Mouse (Mus musculus) midbrain, embryonic 13.5 days (tissue): ENCODE results near the gene Gm572. TPM values are rescaled to one million over a fixed set of nuclear protein-coding genes. Genes with fewer than 3 reads are reported as not detected.

Source experiments
- ATAC-seq: fragments of 200-750 bp; cut with Nextera tagmentation; 2 replicates; pipeline ENCODE4 v1.8.0; 2017; ENCODE audit warnings: mild to moderate bottlenecking, moderate TSS enrichment, moderate library complexity
- H3K27ac ChIP-seq: fragments of 300-500 bp; sonication (generic); 2 replicates; pipeline ENCODE4 v1.5.1; 2015; ENCODE audit warnings: inconsistent platforms, mild to moderate bottlenecking, moderate library complexity
- H3K27me3 ChIP-seq: fragments of 300-500 bp; sonication (generic); 2 replicates; pipeline ENCODE4 v1.6.1; 2015; ENCODE audit warnings: mild to moderate bottlenecking, inconsistent platforms
- H3K36me3 ChIP-seq: fragments of 300-500 bp; sonication (generic); 2 replicates; pipeline ENCODE4 v1.6.1; 2015; ENCODE audit warnings: mild to moderate bottlenecking, inconsistent platforms
- H3K4me1 ChIP-seq: fragments of 300-500 bp; sonication (generic); replicated peaks from 2 replicates; pipeline ENCODE4 v1.6.1; 2015; ENCODE audit warnings: inconsistent platforms
- H3K4me2 ChIP-seq: fragments of 300-500 bp; sonication (generic); replicated peaks from 2 replicates; pipeline ENCODE4 v1.6.1; 2015; ENCODE audit warnings: moderate library complexity, mild to moderate bottlenecking, inconsistent platforms
- H3K4me3 ChIP-seq: fragments of 300-500 bp; sonication (generic); replicated peaks from 2 replicates; pipeline ENCODE4 v1.5.1; 2015; ENCODE audit warnings: mild to moderate bottlenecking, inconsistent platforms
- H3K9ac ChIP-seq: fragments of 300-500 bp; sonication (generic); replicated peaks from 2 replicates; pipeline ENCODE4 v1.6.1; 2015; ENCODE audit warnings: mild to moderate bottlenecking, inconsistent platforms
- H3K9me3 ChIP-seq: fragments of 300-500 bp; sonication (generic); 2 replicates; pipeline ENCODE4 v1.6.1; 2016; ENCODE audit warnings: mild to moderate bottlenecking, inconsistent platforms
- WGBS: fragments of 180-500 bp; shearing (Covaris S2); methylation state at CpG from one replicate; pipeline ENCODE4 v1.1.7; 2015; 5-methylcytosine and 5-hydroxymethylcytosine counted together
- polyA plus RNA-seq: library from polyadenylated mRNA; unstranded; fragments of >200 nt; fragmentation: Nextera tagmentation; extraction: Ambion mirVana; gene quantifications from 2 replicates; pipeline ENCODE4 v1.2.1, GENCODE M21; 2015

Gm572 gene
- not detected in 2 replicates for polyA plus RNA-seq

- WGBS, result 72% methylated on average over 15 of the region's 15 CpGs
- no peak within 1 kb of the TSS for H3K27ac ChIP-seq
- no peak within 1 kb of the TSS; the same call in 1 of the 2 replicates for H3K4me2 ChIP-seq
- no peak within 1 kb of the TSS for H3K9ac ChIP-seq
- H3K36me3 ChIP-seq, result no peaks in the 10 kb centered on the region
- H3K4me1 ChIP-seq, result no peaks in the 10 kb centered on the region
- H3K9me3 ChIP-seq, result no peaks in the 10 kb centered on the region
- no peak within 1 kb of the TSS for H3K4me3 ChIP-seq
- no peaks in the 10 kb centered on the region for H3K27me3 ChIP-seq
- no peak for ATAC-seq
Measured at GRCm38 (mm10) chr4:148643291-148644156, at the start of gene Gm572. TSS of gene Gm572 (plus strand) at chr4:148643317.

DNA sequence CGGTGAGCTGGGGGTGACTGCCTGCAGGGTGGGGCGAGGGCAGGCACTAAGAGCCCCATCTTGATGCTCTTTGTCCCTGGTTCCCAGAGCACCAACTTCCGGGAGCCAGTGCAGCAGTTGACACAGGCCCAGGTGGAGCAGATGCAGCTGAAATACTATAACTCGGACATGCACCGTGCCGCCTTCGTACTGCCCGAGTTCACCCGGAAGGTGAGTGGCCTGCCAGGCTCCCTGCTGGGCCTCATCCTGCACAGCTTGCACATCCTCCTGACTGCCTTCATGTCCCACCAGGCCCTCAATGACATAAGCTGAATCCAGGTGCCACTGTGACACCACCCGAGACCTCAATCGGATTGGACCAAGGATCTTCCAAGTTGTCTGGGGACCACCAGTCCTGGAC, 49.1 kb upstream of the Gm572 start:
- 96% methylated on average over 11 of the region's 11 CpGs for WGBS
- Histone ChIP-seq H3K9ac (no peak overlapping the region), H3K27me3 (no peaks in the 10 kb centered on the region), H3K4me3 (no peak overlapping the region), H3K36me3 (peaks cover 61% of the 10 kb centered on the region), H3K27ac (no peak overlapping the region), H3K9me3 (no peaks in the 10 kb centered on the region), H3K4me2 (no peak overlapping the region), H3K4me1 (peaks cover 18% of the 10 kb centered on the region)
- ATAC-seq, result no peak

GRCm38 (mm10) chr4:148595916-148596315, 47.2 kb upstream of the Gm572 start:
- H3K27me3 ChIP-seq, result no peaks in the 10 kb centered on the region
- no peak overlapping the region for H3K27ac ChIP-seq
- peaks cover 14% of the 10 kb centered on the region for H3K4me1 ChIP-seq
- H3K9ac ChIP-seq, result no peak overlapping the region
- H3K36me3 ChIP-seq, result peaks cover 66% of the 10 kb centered on the region
- 82% methylated on average over 6 of the region's 6 CpGs for WGBS
- no peaks in the 10 kb centered on the region for H3K9me3 ChIP-seq
- H3K4me2 ChIP-seq, result no peak overlapping the region
- H3K4me3 ChIP-seq, result no peak overlapping the region
- ATAC-seq, result no peak

- H3K27ac ChIP-seq, result no peak overlapping the region
- no peak overlapping the region for H3K9ac ChIP-seq
- no peak overlapping the region for H3K4me2 ChIP-seq
- peaks cover 66% of the 10 kb centered on the region for H3K36me3 ChIP-seq
- peaks cover 14% of the 10 kb centered on the region for H3K4me1 ChIP-seq
- H3K9me3 ChIP-seq, result no peaks in the 10 kb centered on the region
- WGBS, result 96% methylated on average over 3 of the region's 3 CpGs
- H3K4me3 ChIP-seq, result no peak overlapping the region
- no peak for ATAC-seq
- H3K27me3 ChIP-seq, result no peaks in the 10 kb centered on the region
Measured at GRCm38 (mm10) chr4:148596731-148597130, 46.4 kb upstream of the Gm572 start.

DNA sequence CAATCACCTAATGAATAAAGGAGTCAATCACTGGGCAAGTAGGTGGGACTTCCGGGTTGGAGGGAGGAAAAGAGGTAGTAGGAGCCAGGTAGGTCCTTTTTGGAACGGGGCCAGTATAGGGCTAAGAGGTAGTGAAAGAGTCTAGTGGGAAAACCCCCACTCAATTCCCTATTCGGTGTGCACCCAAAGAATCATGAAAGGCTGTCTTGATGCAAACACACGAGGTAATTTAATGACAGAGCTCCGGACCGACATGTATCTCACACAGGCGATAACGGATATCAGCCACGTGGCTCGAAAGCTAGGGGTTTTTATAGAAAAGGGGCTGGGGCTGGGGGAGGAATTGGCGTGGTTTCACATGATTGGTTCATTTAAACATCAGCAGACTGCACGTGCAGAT, 44.3 kb upstream of the Gm572 start:
- no peak overlapping the region for H3K9ac ChIP-seq
- peaks cover 56% of the 10 kb centered on the region for H3K36me3 ChIP-seq
- H3K27ac ChIP-seq, result no peak overlapping the region
- no peaks in the 10 kb centered on the region for H3K9me3 ChIP-seq
- no peak overlapping the region for H3K4me2 ChIP-seq
- no peaks in the 10 kb centered on the region for H3K4me1 ChIP-seq
- ATAC-seq, result no peak
- no peak overlapping the region for H3K4me3 ChIP-seq
- H3K27me3 ChIP-seq, result no peaks in the 10 kb centered on the region
- 94% methylated on average over 12 of the region's 12 CpGs for WGBS

GRCm38 (mm10) chr4:148600316-148600715, 42.8 kb upstream of the Gm572 start:
- H3K4me1 ChIP-seq, result no peaks in the 10 kb centered on the region
- no peak overlapping the region for H3K4me2 ChIP-seq
- 91% methylated on average over 4 of the region's 4 CpGs for WGBS
- no peak overlapping the region for H3K27ac ChIP-seq
- H3K27me3 ChIP-seq, result no peaks in the 10 kb centered on the region
- no peaks in the 10 kb centered on the region for H3K9me3 ChIP-seq
- no peak overlapping the region for H3K9ac ChIP-seq
- H3K36me3 ChIP-seq, result peaks cover 41% of the 10 kb centered on the region
- no peak for ATAC-seq
- H3K4me3 ChIP-seq, result no peak overlapping the region

DNA sequence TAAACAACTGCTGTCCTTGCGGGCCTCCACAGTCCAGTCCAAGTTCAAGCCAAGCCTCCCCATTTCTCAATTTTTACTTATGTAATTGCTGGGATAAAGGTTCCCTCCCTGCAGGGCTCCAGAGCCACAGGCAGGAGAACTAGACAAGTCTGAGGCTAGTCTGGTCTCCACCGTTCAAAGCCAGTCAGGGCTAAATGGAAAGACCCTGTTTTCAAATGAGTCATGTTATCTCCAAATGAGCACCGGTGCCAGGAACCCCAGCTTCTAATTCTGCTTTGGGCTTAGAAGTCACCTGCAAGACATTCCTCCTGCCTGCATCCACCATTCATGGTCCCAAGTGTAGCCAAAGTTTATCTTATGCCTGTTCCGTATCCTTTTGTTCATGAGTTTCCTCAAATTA, 41.2 kb upstream of the Gm572 start:
- H3K4me1 ChIP-seq, result no peaks in the 10 kb centered on the region
- no peak for ATAC-seq
- no peak overlapping the region for H3K9ac ChIP-seq
- H3K27ac ChIP-seq, result no peak overlapping the region
- peaks cover 25% of the 10 kb centered on the region for H3K36me3 ChIP-seq
- H3K4me3 ChIP-seq, result no peak overlapping the region
- H3K4me2 ChIP-seq, result no peak overlapping the region
- H3K9me3 ChIP-seq, result no peaks in the 10 kb centered on the region
- 91% methylated on average over 4 of the region's 4 CpGs for WGBS
- H3K27me3 ChIP-seq, result no peaks in the 10 kb centered on the region

GRCm38 (mm10) chr4:148602357-148603120, 40.6 kb upstream of the Gm572 start, which contains the start of gene Masp2:
TSS of gene Masp2 (plus strand) at chr4:148602554.
- Histone ChIP-seq H3K4me2 (no peak within 1 kb of the TSS), H3K27me3 (no peaks in the 10 kb centered on the region), H3K27ac (no peak within 1 kb of the TSS), H3K9me3 (no peaks in the 10 kb centered on the region), H3K36me3 (peaks cover 26% of the 10 kb centered on the region), H3K9ac (no peak within 1 kb of the TSS), H3K4me1 (no peaks in the 10 kb centered on the region), H3K4me3 (no peak within 1 kb of the TSS)
- WGBS, result 91% methylated on average over 14 of the region's 14 CpGs
- ATAC-seq, result no peak

- no peak overlapping the region for H3K9ac ChIP-seq
- 72% methylated on average over 10 of the region's 10 CpGs for WGBS
- no peaks in the 10 kb centered on the region for H3K4me1 ChIP-seq
- no peaks in the 10 kb centered on the region for H3K9me3 ChIP-seq
- H3K27ac ChIP-seq, result no peak overlapping the region
- peaks cover 17% of the 10 kb centered on the region for H3K36me3 ChIP-seq
- ATAC-seq, result no peak
- no peaks in the 10 kb centered on the region for H3K27me3 ChIP-seq
- no peak overlapping the region for H3K4me3 ChIP-seq
- H3K4me2 ChIP-seq, result no peak overlapping the region
Measured at GRCm38 (mm10) chr4:148603376-148604139, 39.6 kb upstream of the Gm572 start.

GRCm38 (mm10) chr4:148604141-148604540, 39.0 kb upstream of the Gm572 start:
- H3K4me3 ChIP-seq, result no peak overlapping the region
- H3K9me3 ChIP-seq, result no peaks in the 10 kb centered on the region
- no peak overlapping the region for H3K4me2 ChIP-seq
- ATAC-seq, result no peak
- H3K9ac ChIP-seq, result no peak overlapping the region
- WGBS, result 83% methylated on average over 7 of the region's 7 CpGs
- H3K4me1 ChIP-seq, result no peaks in the 10 kb centered on the region
- no peaks in the 10 kb centered on the region for H3K27me3 ChIP-seq
- peaks cover 14% of the 10 kb centered on the region; the same call in 1 of the 2 replicates for H3K36me3 ChIP-seq
- no peak overlapping the region for H3K27ac ChIP-seq

DNA sequence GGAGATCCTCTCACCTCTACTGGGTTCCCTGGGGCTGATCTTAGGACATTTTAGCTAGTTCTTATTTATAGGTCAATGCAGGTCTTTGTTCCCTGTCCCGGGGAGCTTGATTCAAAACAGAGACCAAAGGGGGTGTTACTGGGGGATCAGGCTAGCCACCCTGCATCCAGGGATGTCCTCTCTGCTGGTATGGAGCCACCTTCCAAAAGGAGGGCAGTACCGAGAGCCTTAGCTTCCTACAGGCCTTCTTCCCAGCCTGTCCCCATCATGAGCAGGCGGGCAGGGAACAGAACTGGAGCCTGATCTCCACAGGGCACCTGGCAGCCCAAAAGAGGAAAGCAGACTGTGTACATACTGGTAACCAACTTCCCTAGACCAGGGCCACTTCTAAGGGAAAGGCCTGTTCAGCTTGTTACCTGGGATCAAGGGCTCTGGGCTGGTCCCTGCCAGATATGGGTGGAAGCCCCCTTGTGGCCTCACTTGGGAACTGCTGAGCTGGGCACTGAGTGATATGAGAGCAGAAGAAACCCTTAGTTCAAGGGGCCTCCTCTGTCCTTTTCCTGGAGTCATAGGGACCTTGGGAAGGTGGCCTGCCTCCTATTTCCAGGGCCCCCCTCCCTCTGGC, 38.5 kb upstream of the Gm572 start:
- no peaks in the 10 kb centered on the region for H3K27me3 ChIP-seq
- 93% methylated on average over 3 of the region's 3 CpGs for WGBS
- H3K9ac ChIP-seq, result no peak overlapping the region
- no peak overlapping the region for H3K4me3 ChIP-seq
- ATAC-seq, result peak; percentile 59; the same call in 1 of the 2 replicates
- H3K27ac ChIP-seq, result no peak overlapping the region
- H3K36me3 ChIP-seq, result peaks cover 14% of the 10 kb centered on the region
- no peak overlapping the region for H3K4me2 ChIP-seq
- no peaks in the 10 kb centered on the region for H3K4me1 ChIP-seq
- H3K9me3 ChIP-seq, result no peaks in the 10 kb centered on the region
